Mouse (Mus musculus) yolk sac, embryonic 10.5 days (tissue): ENCODE data around the gene Lyz2.
"Not testable (repeated sequence)": the region's sequence is repeated elsewhere in the genome, so short reads cannot be mapped to it uniquely, and the experiment has no call there.

Experiments used
- DNase-seq: peaks from one replicate; pipeline ENCODE4 v3.0.0-alpha.2; 2017; ENCODE audit warnings: low spot score

Lyz2 gene

GRCm38 (mm10) chr10:117284578-117285520 lies 2.7 kb upstream of the Lyz2 start:
- DNase-seq, result no peak

GRCm38 (mm10) chr10:117283871-117284577 lies 1.9 kb upstream of the Lyz2 start:
- no peak for DNase-seq

GRCm38 (mm10) chr10:117283196-117283595 lies 1.1 kb upstream of the Lyz2 start:
- not testable (repeated sequence) for DNase-seq

GRCm38 (mm10) chr10:117282551-117282950 lies 430 bp upstream of the Lyz2 start:
- DNase-seq, result no peak

- no peak for DNase-seq
Observed at GRCm38 (mm10) chr10:117281381-117281920, 670 bp downstream of the Lyz2 start.

GRCm38 (mm10) chr10:117280000-117280399 lies 2.1 kb downstream of the Lyz2 start:
- no peak for DNase-seq

GRCm38 (mm10) chr10:117278510-117278909 lies 3.6 kb downstream of the Lyz2 start:
- not testable (repeated sequence) for DNase-seq

GRCm38 (mm10) chr10:117277779-117278178 lies 4.3 kb downstream of the Lyz2 start:
- DNase-seq, result not testable (repeated sequence)

- no peak for DNase-seq
Observed at GRCm38 (mm10) chr10:117275681-117276369, 6.3 kb downstream of the Lyz2 start.

GRCm38 (mm10) chr10:117274645-117275044 lies 7.5 kb downstream of the Lyz2 start:
- not testable (repeated sequence) for DNase-seq

- DNase-seq, result no peak
Observed at GRCm38 (mm10) chr10:117272023-117272422, 10.1 kb downstream of the Lyz2 start.

- DNase-seq, result no peak
Observed at GRCm38 (mm10) chr10:117259870-117260269, 22.3 kb downstream of the Lyz2 start.

- no peak for DNase-seq
Observed at GRCm38 (mm10) chr10:117238603-117239002, 43.5 kb downstream of the Lyz2 start, which contains the start of gene 9530003J23Rik. TSS of gene 9530003J23Rik (minus strand) at chr10:117238703.

- no peak for DNase-seq
Observed at GRCm38 (mm10) chr10:117235866-117236265, 46.3 kb downstream of the Lyz2 start.

GRCm38 (mm10) chr10:117234825-117235224 lies 47.3 kb downstream of the Lyz2 start:
- no peak for DNase-seq

GRCm38 (mm10) chr10:117229826-117230225 lies 52.3 kb downstream of the Lyz2 start:
- DNase-seq, result peak; percentile 70
